Mouse (Mus musculus) urinary bladder, postnatal 14 days (tissue): ENCODE results near the gene Tmem132a.

Source experiments
- DNase-seq: peaks from one replicate; pipeline ENCODE4 v3.0.0; 2021; ENCODE audit warnings: low spot score

Gene Tmem132a

GRCm38 (mm10) chr19:10832030-10832429 is 37.7 kb downstream of the Tmem132a start:
- DNase-seq: no peak

GRCm38 (mm10) chr19:10831424-10831823 is 38.3 kb downstream of the Tmem132a start:
- peak; percentile 80 for DNase-seq

DNA sequence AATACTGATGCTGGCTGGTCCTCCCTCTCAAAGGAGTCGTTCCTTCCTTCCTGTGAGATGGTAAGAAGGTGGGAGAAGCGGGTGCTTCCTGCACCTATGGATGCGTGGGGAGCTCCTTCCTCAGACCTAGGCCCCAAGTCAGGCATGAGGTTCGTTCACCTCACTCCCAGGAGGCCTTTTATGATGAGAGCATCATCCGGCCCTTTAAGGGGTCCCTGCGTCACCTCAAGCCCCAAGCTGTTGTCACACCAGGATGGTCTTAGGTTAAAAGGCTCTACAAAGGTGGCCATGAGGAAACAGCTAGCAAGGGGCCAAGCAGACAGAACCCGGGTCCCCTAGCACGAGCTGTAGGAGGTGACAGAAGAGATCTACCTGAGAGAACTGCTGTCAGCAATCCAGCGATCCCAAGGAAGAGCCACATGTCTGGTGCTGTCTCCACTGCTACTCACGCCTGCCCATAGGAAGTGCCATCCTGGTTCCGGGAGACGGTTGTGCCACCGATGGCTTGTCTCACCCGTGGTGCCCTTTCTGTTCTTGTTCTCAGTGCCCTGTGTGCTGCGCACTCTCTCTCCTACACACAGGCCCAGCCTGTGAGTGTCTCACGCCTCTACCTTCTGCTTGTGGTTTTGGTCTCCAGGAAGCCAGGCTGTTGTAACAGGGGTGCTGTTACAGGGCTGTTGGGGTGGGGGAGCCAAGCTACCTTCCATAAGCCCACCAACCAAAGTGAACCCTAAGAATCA is 40.1 kb downstream of the Tmem132a start, which contains the start of gene Cd6:
Gene Cd6 (minus strand): TSS at position 623 of the 740 bp plus-strand sequence.
- no peak for DNase-seq

- DNase-seq: no peak
Measured at GRCm38 (mm10) chr19:10828321-10828720, 41.4 kb downstream of the Tmem132a start.

GRCm38 (mm10) chr19:10824061-10824460 is 45.7 kb downstream of the Tmem132a start:
- DNase-seq: no peak

GRCm38 (mm10) chr19:10822534-10822933 is 47.2 kb downstream of the Tmem132a start:
- DNase-seq: no peak

DNA sequence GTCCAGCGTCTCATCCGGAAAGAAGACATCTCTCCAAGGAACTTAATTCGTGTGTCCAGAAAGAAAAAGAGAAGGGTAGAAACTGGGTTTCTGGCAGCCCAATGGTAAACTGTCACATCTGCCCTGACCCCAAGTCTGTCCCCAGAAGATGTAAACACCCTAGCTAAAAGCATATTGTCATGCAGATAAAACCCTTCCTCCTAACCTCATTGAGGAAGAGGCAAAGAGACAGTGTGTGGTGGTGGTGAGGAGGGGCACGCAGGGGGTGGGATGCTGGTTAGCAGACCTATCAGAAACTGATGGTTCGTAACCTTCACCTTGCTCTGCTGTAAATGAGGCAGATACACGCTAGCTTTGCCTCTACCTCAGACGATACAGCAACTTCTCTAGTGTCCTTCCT is 48.4 kb downstream of the Tmem132a start:
- no peak for DNase-seq

DNA sequence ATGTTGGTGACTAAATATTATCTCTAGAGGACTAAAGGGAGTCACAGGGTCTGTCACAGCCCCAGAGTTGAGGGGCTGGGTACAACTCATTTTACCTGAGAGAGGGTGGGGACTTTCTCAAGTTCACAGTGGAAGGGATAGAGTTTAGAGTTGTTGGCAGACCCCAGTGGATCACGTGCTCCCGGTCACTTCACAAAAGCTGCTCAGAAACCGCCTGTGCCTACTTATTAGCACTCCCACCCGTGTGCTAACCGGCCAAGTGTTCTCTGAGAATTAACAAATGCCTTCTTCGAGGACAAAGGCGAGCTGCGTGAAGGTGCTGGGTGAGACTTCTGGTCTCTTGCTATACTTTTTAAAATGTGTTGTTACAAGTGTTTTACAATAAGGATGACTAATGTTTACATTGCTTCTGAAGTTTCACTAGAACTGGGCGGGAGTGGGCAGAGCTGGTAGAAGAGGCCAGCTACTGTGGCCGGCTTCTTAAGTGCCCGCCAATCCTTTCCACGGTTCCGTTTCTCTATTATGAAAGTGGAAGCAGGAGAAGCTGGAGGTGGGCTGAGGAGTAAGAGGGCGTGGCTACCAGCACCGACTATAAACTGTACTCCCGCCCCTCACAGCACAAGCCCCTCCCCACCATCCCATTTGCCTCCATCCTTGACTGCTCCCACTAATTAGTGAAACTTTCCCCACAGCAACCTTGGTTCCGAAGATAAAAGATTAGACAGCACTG is 51.4 kb downstream of the Tmem132a start:
- DNase-seq: peak; percentile 25

DNA sequence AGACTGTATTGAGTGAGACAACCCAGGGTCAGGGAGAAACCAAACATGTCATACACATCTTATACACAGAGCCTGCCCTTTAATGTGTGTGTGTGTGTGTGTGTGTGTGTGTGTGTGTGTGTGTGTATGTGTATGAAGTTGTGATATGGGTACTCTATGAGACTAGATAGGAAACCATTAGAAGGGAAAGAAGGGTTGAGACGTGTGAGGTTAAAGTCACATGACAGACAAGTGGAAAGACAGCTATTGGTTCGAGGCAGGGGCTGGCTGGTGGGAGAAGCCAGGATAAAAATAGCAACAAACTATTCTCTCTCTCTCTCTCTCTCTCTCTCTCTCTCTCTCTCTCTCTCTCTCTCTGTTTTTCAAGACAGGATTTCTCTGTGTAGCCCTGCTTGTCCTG is 53.3 kb downstream of the Tmem132a start:
- no peak for DNase-seq

DNA sequence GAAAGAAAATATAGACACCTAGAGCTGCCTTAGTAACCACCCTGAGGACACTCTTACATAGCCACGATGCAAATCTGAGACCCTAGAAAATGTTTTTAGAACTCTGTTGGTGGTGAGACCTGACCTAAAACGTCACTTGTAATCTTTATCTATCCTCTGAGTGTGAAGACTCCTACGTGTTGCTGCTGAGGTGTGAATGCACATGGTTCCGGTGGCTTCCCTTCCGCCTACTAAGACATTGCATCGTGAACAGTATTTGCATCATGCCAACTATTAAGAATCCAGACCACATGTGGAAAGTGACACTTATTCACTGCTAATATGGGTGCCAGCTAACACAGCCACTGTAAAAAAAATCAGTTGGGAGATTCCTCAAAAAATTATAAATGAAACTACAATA is 53.9 kb downstream of the Tmem132a start:
- no peak for DNase-seq

- DNase-seq: no peak
Measured at GRCm38 (mm10) chr19:10813905-10814304, 55.8 kb downstream of the Tmem132a start.

DNA sequence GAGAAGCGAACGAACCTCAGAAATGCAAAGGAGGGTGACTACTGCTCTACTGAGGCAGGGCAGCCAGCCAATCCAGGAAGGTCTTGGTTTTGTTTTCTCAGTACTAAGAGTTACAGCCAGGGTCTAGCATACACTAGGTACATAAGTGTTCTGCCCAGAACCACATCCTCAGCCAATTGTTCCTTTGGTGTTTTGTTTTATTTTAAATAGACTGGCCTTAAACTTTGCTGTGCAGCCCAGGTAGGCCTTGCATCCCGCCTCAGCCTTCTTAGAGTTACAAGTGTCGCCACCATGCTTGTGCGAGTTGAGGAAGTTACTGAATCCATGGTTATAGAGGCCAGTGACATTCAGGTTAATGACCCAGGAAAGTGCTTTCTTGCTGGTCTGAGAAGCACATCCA is 56.7 kb downstream of the Tmem132a start:
- no peak for DNase-seq

- DNase-seq: no peak
Measured at GRCm38 (mm10) chr19:10811471-10811870, 58.3 kb downstream of the Tmem132a start.

GRCm38 (mm10) chr19:10810176-10810492 is 59.6 kb downstream of the Tmem132a start:
- no peak for DNase-seq

GRCm38 (mm10) chr19:10809428-10810175 is 60.1 kb downstream of the Tmem132a start:
- no peak for DNase-seq

DNA sequence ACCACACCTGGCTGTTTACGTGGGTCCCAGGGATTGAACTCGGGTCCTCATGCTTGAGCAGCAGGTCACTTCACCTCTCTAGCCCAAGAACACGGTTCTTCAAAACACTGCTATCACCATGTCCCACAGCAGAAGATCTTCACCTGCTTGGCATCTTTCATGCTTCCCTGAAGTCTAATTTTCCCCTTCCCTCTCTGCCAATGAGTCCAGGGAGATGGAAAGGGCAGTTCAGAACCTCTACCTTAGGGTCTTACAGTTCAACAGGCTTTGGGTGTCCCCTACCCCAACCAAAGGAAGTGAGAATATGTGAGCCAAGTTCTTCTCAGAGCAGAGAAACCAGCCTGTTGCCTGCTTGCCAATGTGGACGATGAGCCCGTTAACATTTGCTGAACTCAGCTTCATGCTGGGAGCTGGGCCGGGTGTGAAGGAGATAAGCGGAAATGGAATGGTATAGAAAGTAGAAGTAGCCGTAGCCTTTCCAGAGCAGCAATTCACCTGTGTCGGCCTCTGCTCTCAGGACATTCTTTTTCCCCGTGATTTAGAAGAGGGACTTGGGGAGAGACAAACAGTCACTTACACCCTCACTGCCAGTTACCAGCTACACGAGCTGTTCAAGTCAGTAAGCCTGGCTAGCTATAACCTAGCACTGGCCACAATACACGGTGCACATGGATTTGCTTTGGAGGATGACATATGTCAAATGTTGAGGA is 61.1 kb downstream of the Tmem132a start:
- DNase-seq: no peak
